Mouse (Mus musculus): ENCODE measurements around the gene Spaca3. TPM values are rescaled to one million over a fixed set of nuclear protein-coding genes. Genes with fewer than 3 reads are reported as not detected.

The Spaca3 gene
- polyA plus RNA-seq, 2 experiments from 2014 or later: not detected

Other genes with a start within 250 kb of the Spaca3 start
- under 1 TPM; 0.37 to 0.79 TPM for gene Myo1d, start 78.3 kb upstream of the Spaca3 start, polyA plus RNA-seq (2017; shearing (Covaris generic))
- gene Tmem98, start 48.2 kb upstream of the Spaca3 start, polyA plus RNA-seq (2017; shearing (Covaris generic)): not detected

Measured in activated CD4-positive, CD25-positive, alpha-beta regulatory T cell, adult 4 months (primary cell).